Mouse (Mus musculus) MEL (cell line): ENCODE measurements around the gene Rimklb.
A peak's percentile ranks its signal among the peaks of the same experiment; 100 is the strongest.
"Not testable (repeated sequence)": the region's sequence is repeated elsewhere in the genome, so short reads cannot be mapped to it uniquely, and the experiment has no call there.

Experiments
- GATA1 ChIP-seq: IDR thresholded peaks from 2 replicates; pipeline ENCODE4 v1.6.1; 2011; ENCODE audit warnings: low read depth, low read length, improper control_type of control experiment
- TBP ChIP-seq: IDR thresholded peaks from 2 replicates; pipeline ENCODE4 v1.8.0; 2011; ENCODE audit warnings: low read depth, low read length, improper control_type of control experiment

GRCm38 (mm10) chr6:122515762-122516161, 17.2 kb upstream of the Rimklb start:
- peak; percentile 66; the same call in 1 of the 2 replicates for TF ChIP-seq TBP
- not testable (repeated sequence) for TF ChIP-seq GATA1
